Mouse (Mus musculus) E14TG2a.4 (cell line): ENCODE data around the gene Btbd17.

Source experiments
- CTCF ChIP-seq: conservative IDR thresholded peaks from 2 replicates; pipeline ENCODE4 v1.5.1; 2014; ENCODE audit warnings: low read length
- NANOG ChIP-seq: IDR thresholded peaks from 2 replicates; pipeline ENCODE4 v1.6.1; 2014; ENCODE audit warnings: borderline replicate concordance, low read length, mixed read lengths
- POU5F1 ChIP-seq: IDR thresholded peaks from 2 replicates; pipeline ENCODE4 v1.6.1; 2014; ENCODE audit warnings: low read length, borderline replicate concordance

DNA sequence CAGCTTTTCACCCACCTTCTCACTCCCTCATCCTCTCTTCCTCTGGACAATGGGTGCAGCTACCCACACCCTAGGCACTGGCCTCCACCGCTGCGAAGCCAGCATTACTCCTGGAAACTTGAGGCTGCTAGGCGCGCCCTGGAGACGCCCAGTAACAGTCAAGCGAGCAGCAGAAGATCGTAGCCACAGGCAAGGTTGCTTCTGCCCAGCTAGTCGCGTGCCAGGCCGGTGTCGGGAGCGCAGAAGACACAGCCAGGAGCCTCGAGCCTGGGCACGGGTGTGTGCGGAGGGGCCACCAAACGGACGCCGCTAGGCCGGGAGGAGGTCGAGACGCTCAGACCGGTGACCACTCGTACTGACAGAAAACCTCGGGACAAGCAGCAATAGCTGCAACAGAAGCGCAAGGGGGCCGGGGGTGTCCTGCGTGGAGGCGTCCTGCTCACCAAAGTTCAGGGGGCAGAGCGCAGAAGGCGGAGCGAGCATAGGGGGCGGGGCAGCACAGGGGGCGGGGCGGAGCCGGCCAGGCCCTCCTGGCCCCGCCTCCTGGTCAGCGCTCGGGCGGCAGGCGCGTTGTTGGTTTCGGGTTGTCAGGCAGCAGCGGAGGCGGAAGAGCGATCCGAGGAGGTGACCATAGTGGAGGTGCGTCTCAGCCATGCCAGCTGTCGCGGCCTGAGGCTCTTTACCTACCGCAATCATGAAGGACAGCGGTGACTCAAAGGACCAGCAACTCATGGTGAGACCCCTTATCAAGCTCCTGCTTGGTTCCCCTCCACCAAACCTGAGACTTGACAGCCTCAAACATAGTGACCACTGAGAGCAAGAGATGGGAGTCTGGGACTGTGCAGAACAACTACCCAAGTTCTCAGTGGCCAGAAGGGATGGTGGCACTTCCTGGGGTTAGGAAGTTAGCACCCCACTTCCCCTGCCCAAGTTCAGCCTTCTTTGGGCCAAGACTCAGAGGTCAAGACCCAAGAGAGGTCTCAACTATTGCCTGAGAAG, 30.6 kb downstream of the Btbd17 start, which contains the start of gene Kif19a:
- no peak for TF ChIP-seq CTCF
- no peak for TF ChIP-seq POU5F1
- no peak for TF ChIP-seq NANOG
